Mouse (Mus musculus) CD4-positive helper T cell, adult 2 months (primary cell): ENCODE data around the gene Cep68.
A peak's percentile ranks its signal among the peaks of the same experiment; 100 is the strongest.

Source experiments
- DNase-seq: peaks from one replicate; pipeline ENCODE4 v3.0.0-alpha.2; 2012; ENCODE audit warnings: low read depth, missing footprints, low spot score

Gene Cep68

GRCm38 (mm10) chr11:20204870-20205446 lies 44.3 kb downstream of the Cep68 start:
- DNase-seq = no peak

- peak; percentile 13 for DNase-seq
These were observed 44.9 kb downstream of the Cep68 start for GRCm38 (mm10) chr11:20204321-20204720.

GRCm38 (mm10) chr11:20202299-20203011 lies 46.8 kb downstream of the Cep68 start:
- peak; percentile 77 for DNase-seq

- peak; percentile 65 for DNase-seq
These were observed 47.5 kb downstream of the Cep68 start for GRCm38 (mm10) chr11:20201661-20202101.

- peak; percentile 100 for DNase-seq
These were observed 48.3 kb downstream of the Cep68 start, which contains the start of gene Rab1a for GRCm38 (mm10) chr11:20200713-20201575. Rab1a (plus strand) TSS chr11:20201432.

GRCm38 (mm10) chr11:20193100-20193736 lies 56.0 kb downstream of the Cep68 start:
- DNase-seq = no peak

- no peak for DNase-seq
These were observed 62.0 kb downstream of the Cep68 start for GRCm38 (mm10) chr11:20187271-20187670.
